8 mouse cellular contexts compared by ENCODE assay signal in the genomic region with DNA sequence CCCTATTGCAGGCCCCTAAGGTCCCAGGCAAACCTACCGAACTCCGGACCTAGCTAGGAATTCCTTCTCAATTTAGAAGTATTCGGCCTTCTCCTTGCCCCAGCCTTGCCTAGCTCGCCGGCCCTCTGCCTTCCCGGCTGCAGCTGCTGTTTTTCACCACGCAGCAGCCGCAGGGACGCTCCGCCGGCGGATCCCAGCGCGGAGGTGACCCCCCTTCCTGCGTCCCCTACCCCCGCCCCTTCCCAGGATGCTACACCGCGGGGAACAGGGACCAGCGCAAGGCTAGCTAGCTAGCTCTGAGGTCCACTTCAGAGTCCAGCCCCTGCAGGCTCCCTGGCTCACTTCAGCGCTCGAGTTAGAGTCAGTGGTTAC. TPM values are rescaled to one million over a fixed set of nuclear protein-coding genes. Genes with fewer than 3 reads are reported as not detected.
DNase-seq lines count a peak whose midpoint lies in the region; ATAC-seq and TF ChIP-seq lines count a peak whose summit lies in the region.

No protein-coding gene starts in this region.

- peak overlapping the region; percentile 26 for H3K4me2 ChIP-seq in CH12.LX (ENCODE audit: insufficient read depth, low read depth, poor library complexity, severe bottlenecking)
- peak overlapping the region; percentile 75 for H3K4me2 ChIP-seq in heart, embryonic 13.5 days

- peaks cover 6 to 61% of the 10 kb centered on the region in 2 experiments; a peak in 3 of 4 replicates for H3K4me1 ChIP-seq in CH12.LX (ENCODE audit: control insufficient read depth in 1 of 2, insufficient read depth in 2 of 2)
- H3K4me1 ChIP-seq in heart, embryonic 13.5 days: peaks cover 52% of the 10 kb centered on the region

- TF ChIP-seq RAD21 in CH12.LX (IDR thresholded peaks at IDR 0.05; ENCODE audit: low read depth, low read length): no peak

- H3K36me3 ChIP-seq in CH12.LX (replicated peaks in 1 of 2; ENCODE audit: control insufficient read depth in 1 of 2, insufficient read depth in 1 of 2, low read length in 1 of 2): peaks cover 4 to 5% of the 10 kb centered on the region in 2 experiments
- peaks cover 10% of the 10 kb centered on the region for H3K36me3 ChIP-seq in heart, embryonic 13.5 days

- 9% methylated on average over 21 of the region's 21 CpGs for WGBS in heart, embryonic 13.5 days

- no peaks in the 10 kb centered on the region for H3K27me3 ChIP-seq in CH12.LX (replicated peaks)
- peaks cover 18% of the 10 kb centered on the region for H3K27me3 ChIP-seq in heart, embryonic 13.5 days (replicated peaks)

- no peak for ATAC-seq in heart, embryonic 13.5 days (ENCODE audit: extremely low read depth, insufficient number of reproducible peaks, low FRiP score, low TSS enrichment)
- no peak; the same call in 1 of the 2 replicates for ATAC-seq in erythroid progenitor cell, adult 5-6 weeks (replicated peaks; ENCODE audit: low FRiP score, poor library complexity, severe bottlenecking)

- no peaks in the 10 kb centered on the region for H3K9me3 ChIP-seq in CH12.LX (replicated peaks; ENCODE audit: low read length)
- no peaks in the 10 kb centered on the region for H3K9me3 ChIP-seq in heart, embryonic 13.5 days

- dilution Hi-C loops in CH12.LX (cut with MboI; ENCODE audit: extremely low pct_ligation_motif_present, extremely low pct_unique_long_range_greater_than_20kb, low sequenced_read_pairs): no loop called here

- no peak for TF ChIP-seq EP300 in CH12.LX (IDR thresholded peaks at IDR 0.05; ENCODE audit: low read length)

- peak overlapping the region; percentile 62 to 77 (median 70) for H3K4me3 ChIP-seq in CH12.LX (replicated peaks in 1 of 3; ENCODE audit: low read depth in 2 of 3, low read length in 2 of 3, poor library complexity in 1 of 3)
- peak overlapping the region; percentile 63 for H3K4me3 ChIP-seq in heart, embryonic 13.5 days

- no peak for TF ChIP-seq CTCF in CH12.LX (conservative IDR thresholded peaks at IDR 0.05 in 1 of 2, IDR thresholded peaks at IDR 0.05 in 1 of 2; ENCODE audit: low read depth in 2 of 2, low read length in 2 of 2)

- in situ Hi-C loops in CH12.LX (cut with MboI; ENCODE audit: low pct_ligation_motif_present, low pct_unique_long_range_greater_than_20kb, low sequenced_read_pairs): no loop called here

- peak overlapping the region; percentile 96 for H3K9ac ChIP-seq in CH12.LX (ENCODE audit: insufficient read depth, low read depth)
- H3K9ac ChIP-seq in heart, embryonic 13.5 days: peak overlapping the region; percentile 86

- H3K27ac ChIP-seq in CH12.LX (ENCODE audit: insufficient read depth, low read depth): peak overlapping the region; percentile 82
- peak overlapping the region; percentile 94 for H3K27ac ChIP-seq in heart, embryonic 13.5 days (replicated peaks)

- no peak for DNase-seq in CH12.LX (ENCODE audit: extremely low read depth)
- DNase-seq in MN1 (ENCODE audit: low spot score): peak; percentile 70
- peak; percentile 79 for DNase-seq in embryo, embryonic 11 days
- peak; percentile 47 to 75 for DNase-seq in kidney, postnatal 25 days
- peak; percentile 51 for DNase-seq in lung, postnatal 14 days
- peak; percentile 57 for DNase-seq in ovary, postnatal 36 days (ENCODE audit: low spot score)

- no peak for TF ChIP-seq POLR2A in CH12.LX (IDR thresholded peaks at IDR 0.05; ENCODE audit: low read depth, low read length)

- peaks cover 8% of the 10 kb centered on the region for H3K79me2 ChIP-seq in CH12.LX (replicated peaks; ENCODE audit: control insufficient read depth, extremely low read depth, insufficient read depth, poor library complexity, severe bottlenecking)

TF ChIP-seq in CH12.LX, 34 proteins besides CTCF, POLR2A, EP300 and RAD21:
- TF ChIP-seq ZNF384 (IDR thresholded peaks at IDR 0.05; ENCODE audit: low read depth, low read length) (no peak), NRF1 (IDR thresholded peaks at IDR 0.05; ENCODE audit: low read depth, low read length) (no peak), IRF4 (IDR thresholded peaks at IDR 0.05; ENCODE audit: low read depth, low read length) (no peak), ELF1 (IDR thresholded peaks at IDR 0.05; ENCODE audit: low read depth, low read length) (no peak), JUND (conservative IDR thresholded peaks at IDR 0.05; ENCODE audit: low read depth, low read length) (no peak), MEF2A (IDR thresholded peaks at IDR 0.05; ENCODE audit: borderline replicate concordance, low read depth, low read length) (no peak), SIN3A (IDR thresholded peaks at IDR 0.05; ENCODE audit: low read length) (no peak), MAX (IDR thresholded peaks at IDR 0.05; ENCODE audit: low read length) (no peak), RCOR1 (conservative IDR thresholded peaks at IDR 0.05; ENCODE audit: low read depth, low read length) (no peak), UBTF (IDR thresholded peaks at IDR 0.05; ENCODE audit: low read depth, low read length) (no peak), MYC (IDR thresholded peaks at IDR 0.05; ENCODE audit: low read depth, low read length) (no peak), GABPA (IDR thresholded peaks at IDR 0.05; ENCODE audit: insufficient replicate concordance, low read depth, low read length) (no peak), MXI1 (IDR thresholded peaks at IDR 0.05; ENCODE audit: low read depth, low read length) (no peak), PAX5 (IDR thresholded peaks at IDR 0.05; ENCODE audit: low read length) (no peak)

RNA-seq across cellular contexts. Expression of a gene that starts 58.0 kb away (rescaled TPM):
- 6.9 and 15.2 TPM in 2 replicates for total RNA-seq in CH12.LX (2012; rRNA removed)
- total RNA-seq in CH12.LX (2014; rRNA removed): 28.7 and 32.8 TPM in 2 replicates
- 8.2 and 8.4 TPM in 2 replicates for polyA plus RNA-seq in CH12.LX (2012; ENCODE audit: insufficient read length, low read depth)
- polyA plus RNA-seq in heart, embryonic 13.5 days (2015; fragmentation: Nextera tagmentation; extraction: Ambion mirVana): 163 and 212 TPM in 2 replicates
- total RNA-seq in erythroid progenitor cell, adult 5-6 weeks (2015; ENCODE audit: low replicate concordance): 7.1 and 15.9 TPM in 2 replicates
- 4.9 and 15.8 TPM in 2 replicates for total RNA-seq in erythroid progenitor cell, adult 5-6 weeks (2017; ENCODE audit: low replicate concordance)
